Mouse (Mus musculus) liver, embryonic 11.5 days (tissue): Measurements from ENCODE around the gene Prune2. TPM values are rescaled to one million over a fixed set of nuclear protein-coding genes. Genes with fewer than 3 reads are reported as not detected.

Experiments used
- ATAC-seq: fragments of 200-750 bp; cut with Nextera tagmentation; replicated peaks from 2 replicates; pipeline ENCODE4 v1.8.0; 2017; ENCODE audit warnings: moderate number of reproducible peaks, mild to moderate bottlenecking, moderate TSS enrichment, moderate library complexity; ENCODE audit not compliant: low FRiP score
- DNase-seq: peaks from one replicate; pipeline ENCODE4 v3.0.0-alpha.2; 2017; ENCODE audit warnings: low spot score
- H3K27ac ChIP-seq: fragments of 300-500 bp; sonication (generic); 2 replicates; pipeline ENCODE4 v1.5.1; 2014; ENCODE audit warnings: mild to moderate bottlenecking, low read depth, low read length, control low read depth
- H3K27me3 ChIP-seq: fragments of 300-500 bp; sonication (generic); replicated peaks from 2 replicates; pipeline ENCODE4 v1.6.1; 2014; ENCODE audit warnings: low read length, mixed read lengths; ENCODE audit not compliant: control insufficient read depth, insufficient read depth
- H3K36me3 ChIP-seq: fragments of 300-500 bp; sonication (generic); 2 replicates; pipeline ENCODE4 v1.6.1; 2014; ENCODE audit warnings: mild to moderate bottlenecking, low read length, moderate library complexity, mixed read lengths; ENCODE audit not compliant: control insufficient read depth, insufficient read depth
- H3K4me1 ChIP-seq: fragments of 300-500 bp; sonication (generic); replicated peaks from 2 replicates; pipeline ENCODE4 v1.6.1; 2014; ENCODE audit warnings: low read length, mixed read lengths; ENCODE audit not compliant: control insufficient read depth, insufficient read depth
- H3K4me2 ChIP-seq: fragments of 300-500 bp; sonication (generic); 2 replicates; pipeline ENCODE4 v1.6.1; 2014; ENCODE audit warnings: mild to moderate bottlenecking, control low read depth, moderate library complexity
- H3K4me3 ChIP-seq: fragments of 300-500 bp; sonication (generic); 2 replicates; pipeline ENCODE4 v1.5.1; 2014; ENCODE audit warnings: low read depth, low read length, control low read depth
- H3K9ac ChIP-seq: fragments of 300-500 bp; sonication (generic); 2 replicates; pipeline ENCODE4 v1.6.1; 2014; ENCODE audit warnings: low read depth, low read length, control low read depth
- H3K9me3 ChIP-seq: fragments of 300-500 bp; sonication (generic); 2 replicates; pipeline ENCODE4 v1.6.1; 2016; ENCODE audit warnings: low read length, inconsistent platforms, mixed read lengths; ENCODE audit not compliant: control insufficient read depth
- WGBS: fragments of 180-500 bp; shearing (Covaris S2); extraction: QIAGEN DNeasy Blood & Tissue Kit; methylation state at CpG from one replicate; pipeline ENCODE4 v1.1.7; 2014; 5-methylcytosine and 5-hydroxymethylcytosine counted together
- polyA plus RNA-seq: library from polyadenylated mRNA; unstranded; fragments of >200 nt; fragmentation: Nextera tagmentation; extraction: Ambion mirVana; gene quantifications from 2 replicates; pipeline ENCODE4 v1.2.1, GENCODE M21; 2014

Gene Prune2
- polyA plus RNA-seq, 1 experiment from 2014 or later = 1.4 TPM

- WGBS = 65% methylated on average over 7 of the region's 7 CpGs
- Histone ChIP-seq H3K4me1 (no peaks in the 10 kb centered on the region), H3K36me3 (no peaks in the 10 kb centered on the region), H3K27me3 (no peaks in the 10 kb centered on the region), H3K4me2 (no peak overlapping the region), H3K4me3 (no peak overlapping the region), H3K9me3 (no peaks in the 10 kb centered on the region), H3K27ac (no peak overlapping the region), H3K9ac (no peak overlapping the region)
- DNase-seq (no peak), ATAC-seq (no peak)
Measured at GRCm38 (mm10) chr19:17069067-17069466, 113.1 kb downstream of the Prune2 start.

GRCm38 (mm10) chr19:17071205-17071604, 115.3 kb downstream of the Prune2 start:
- H3K9ac ChIP-seq = no peak overlapping the region
- no peaks in the 10 kb centered on the region for H3K9me3 ChIP-seq
- H3K36me3 ChIP-seq = no peaks in the 10 kb centered on the region
- no peaks in the 10 kb centered on the region for H3K4me1 ChIP-seq
- no peak overlapping the region for H3K4me3 ChIP-seq
- H3K27me3 ChIP-seq = no peaks in the 10 kb centered on the region
- ATAC-seq (no peak), DNase-seq (no peak)
- 79% methylated on average over 5 of the region's 5 CpGs for WGBS
- H3K27ac ChIP-seq = no peak overlapping the region
- no peak overlapping the region for H3K4me2 ChIP-seq

GRCm38 (mm10) chr19:17072245-17072644, 116.3 kb downstream of the Prune2 start:
- Histone ChIP-seq H3K9me3 (no peaks in the 10 kb centered on the region), H3K36me3 (no peaks in the 10 kb centered on the region), H3K4me3 (no peak overlapping the region), H3K4me1 (no peaks in the 10 kb centered on the region), H3K4me2 (no peak overlapping the region), H3K27ac (no peak overlapping the region), H3K9ac (no peak overlapping the region), H3K27me3 (no peaks in the 10 kb centered on the region)
- DNase-seq (no peak), ATAC-seq (no peak)
- WGBS = 79% methylated on average over 1 of the region's 1 CpGs

GRCm38 (mm10) chr19:17078643-17079316, 122.9 kb downstream of the Prune2 start:
- no peak overlapping the region for H3K4me2 ChIP-seq
- ATAC-seq (no peak), DNase-seq (no peak)
- no peaks in the 10 kb centered on the region for H3K9me3 ChIP-seq
- no peak overlapping the region for H3K27ac ChIP-seq
- no peak overlapping the region for H3K4me3 ChIP-seq
- H3K27me3 ChIP-seq = no peaks in the 10 kb centered on the region
- WGBS = 58% methylated on average over 8 of the region's 8 CpGs
- no peak overlapping the region for H3K9ac ChIP-seq
- no peaks in the 10 kb centered on the region for H3K4me1 ChIP-seq
- H3K36me3 ChIP-seq = no peaks in the 10 kb centered on the region

GRCm38 (mm10) chr19:17081382-17081781, 125.5 kb downstream of the Prune2 start:
- Histone ChIP-seq H3K27me3 (no peaks in the 10 kb centered on the region), H3K4me3 (no peak overlapping the region), H3K4me2 (no peak overlapping the region), H3K9me3 (no peaks in the 10 kb centered on the region), H3K36me3 (no peaks in the 10 kb centered on the region), H3K27ac (no peak overlapping the region), H3K4me1 (no peaks in the 10 kb centered on the region), H3K9ac (no peak overlapping the region)
- no peak for DNase-seq
- 82% methylated on average over 10 of the region's 10 CpGs for WGBS
- no peak for ATAC-seq

GRCm38 (mm10) chr19:17094067-17094466, 138.1 kb downstream of the Prune2 start:
- Histone ChIP-seq H3K4me3 (no peak overlapping the region), H3K36me3 (no peaks in the 10 kb centered on the region), H3K27ac (no peak overlapping the region), H3K9me3 (no peaks in the 10 kb centered on the region), H3K4me1 (no peaks in the 10 kb centered on the region), H3K9ac (no peak overlapping the region), H3K4me2 (no peak overlapping the region), H3K27me3 (no peaks in the 10 kb centered on the region)
- ATAC-seq (no peak), DNase-seq (no peak)
- WGBS = 52% methylated on average over 8 of the region's 8 CpGs

GRCm38 (mm10) chr19:17096338-17096737, 140.4 kb downstream of the Prune2 start:
- H3K27ac ChIP-seq = no peak overlapping the region
- no peaks in the 10 kb centered on the region for H3K4me1 ChIP-seq
- no peaks in the 10 kb centered on the region for H3K9me3 ChIP-seq
- H3K27me3 ChIP-seq = no peaks in the 10 kb centered on the region
- no peak overlapping the region for H3K9ac ChIP-seq
- DNase-seq (no peak), ATAC-seq (no peak)
- H3K4me2 ChIP-seq = no peak overlapping the region
- H3K36me3 ChIP-seq = no peaks in the 10 kb centered on the region
- no peak overlapping the region for H3K4me3 ChIP-seq
- 76% methylated on average over 2 of the region's 2 CpGs for WGBS

GRCm38 (mm10) chr19:17097210-17097609, 141.3 kb downstream of the Prune2 start:
- Histone ChIP-seq H3K9ac (no peak overlapping the region), H3K4me2 (no peak overlapping the region), H3K4me3 (no peak overlapping the region), H3K27me3 (no peaks in the 10 kb centered on the region), H3K9me3 (no peaks in the 10 kb centered on the region), H3K27ac (no peak overlapping the region), H3K36me3 (no peaks in the 10 kb centered on the region), H3K4me1 (no peaks in the 10 kb centered on the region)
- DNase-seq (no peak), ATAC-seq (no peak)
- WGBS = 72% methylated on average over 6 of the region's 6 CpGs

GRCm38 (mm10) chr19:17108782-17109181, 152.9 kb downstream of the Prune2 start:
- DNase-seq (no peak), ATAC-seq (no peak)
- Histone ChIP-seq H3K4me1 (no peaks in the 10 kb centered on the region), H3K36me3 (no peaks in the 10 kb centered on the region), H3K27ac (no peak overlapping the region), H3K9ac (no peak overlapping the region), H3K4me2 (no peak overlapping the region), H3K4me3 (no peak overlapping the region), H3K27me3 (no peaks in the 10 kb centered on the region), H3K9me3 (no peaks in the 10 kb centered on the region)
- 78% methylated on average over 8 of the region's 8 CpGs for WGBS
